Mouse (Mus musculus): Measurements from ENCODE around the gene Phf11c.
A peak's percentile ranks its signal among the peaks of the same experiment; 100 is the strongest.
"Not testable (repeated sequence)": the region's sequence is repeated elsewhere in the genome, so short reads cannot be mapped to it uniquely, and the experiment has no call there.

Phf11c gene

GRCm38 (mm10) chr14:59395281-59395680 lies at the start of gene Phf11c:
Phf11c (minus strand) TSS chr14:59395381.
- no peak for DNase-seq (ENCODE audit: low read depth, low spot score)

GRCm38 (mm10) chr14:59441472-59441805 lies 46.3 kb upstream of the Phf11c start:
- no peak for DNase-seq (ENCODE audit: low read depth, low spot score)

- DNase-seq (ENCODE audit: low read depth, low spot score) = peak; percentile 79
Measured at GRCm38 (mm10) chr14:59440558-59441471, 45.6 kb upstream of the Phf11c start, which contains the start of the genes Setdb2 and Cab39l. Setdb2 (minus strand) TSS chr14:59440884. Cab39l (plus strand) TSS chr14:59440972.

- DNase-seq (ENCODE audit: low read depth, low spot score) = no peak
Measured at GRCm38 (mm10) chr14:59440039-59440438, 44.9 kb upstream of the Phf11c start.

GRCm38 (mm10) chr14:59438505-59438904 lies 43.3 kb upstream of the Phf11c start:
- DNase-seq (ENCODE audit: low read depth, low spot score) = no peak

- DNase-seq (ENCODE audit: low read depth, low spot score) = no peak
Measured at GRCm38 (mm10) chr14:59437398-59437797, 42.2 kb upstream of the Phf11c start.

- DNase-seq (ENCODE audit: low read depth, low spot score) = no peak
Measured at GRCm38 (mm10) chr14:59435206-59435605, 40.0 kb upstream of the Phf11c start.

GRCm38 (mm10) chr14:59433902-59434301 lies 38.7 kb upstream of the Phf11c start:
- DNase-seq (ENCODE audit: low read depth, low spot score) = no peak

- DNase-seq (ENCODE audit: low read depth, low spot score) = no peak
Measured at GRCm38 (mm10) chr14:59430556-59430955, 35.4 kb upstream of the Phf11c start.

GRCm38 (mm10) chr14:59422912-59423663 lies 27.9 kb upstream of the Phf11c start:
- DNase-seq (ENCODE audit: low read depth, low spot score) = no peak

- DNase-seq (ENCODE audit: low read depth, low spot score) = no peak
Measured at GRCm38 (mm10) chr14:59418171-59418570, 23.0 kb upstream of the Phf11c start.

GRCm38 (mm10) chr14:59414979-59415378 lies 19.8 kb upstream of the Phf11c start:
- not testable (repeated sequence) for DNase-seq (ENCODE audit: low read depth, low spot score)

- DNase-seq (ENCODE audit: low read depth, low spot score) = no peak
Measured at GRCm38 (mm10) chr14:59396999-59397398, 1.8 kb upstream of the Phf11c start.

- DNase-seq (ENCODE audit: low read depth, low spot score) = not testable (repeated sequence)
Measured at GRCm38 (mm10) chr14:59390181-59390580, 5.0 kb downstream of the Phf11c start.

GRCm38 (mm10) chr14:59389532-59389931 lies 5.6 kb downstream of the Phf11c start:
- DNase-seq (ENCODE audit: low read depth, low spot score) = no peak

GRCm38 (mm10) chr14:59370348-59371068 lies 24.7 kb downstream of the Phf11c start:
- DNase-seq (ENCODE audit: low read depth, low spot score) = peak; percentile 85

GRCm38 (mm10) chr14:59366386-59367105 lies 28.6 kb downstream of the Phf11c start:
- peak; percentile 26 for DNase-seq (ENCODE audit: low read depth, low spot score)

GRCm38 (mm10) chr14:59365244-59365644 lies 29.9 kb downstream of the Phf11c start, which contains the start of gene Phf11d:
Phf11d (minus strand) TSS chr14:59365470.
- DNase-seq (ENCODE audit: low read depth, low spot score) = no peak

- DNase-seq (ENCODE audit: low read depth, low spot score) = not testable (repeated sequence)
Measured at GRCm38 (mm10) chr14:59341189-59341588, 54.0 kb downstream of the Phf11c start, which contains the start of gene Phf11b. Phf11b (minus strand) TSS chr14:59341351.

- DNase-seq (ENCODE audit: low read depth, low spot score) = no peak
Measured at GRCm38 (mm10) chr14:59339541-59339940, 55.6 kb downstream of the Phf11c start.

- not testable (repeated sequence) for DNase-seq (ENCODE audit: low read depth, low spot score)
Measured at GRCm38 (mm10) chr14:59336056-59336455, 59.1 kb downstream of the Phf11c start.

All from WW6 (cell line).